8 mouse cellular contexts compared by ENCODE assay signal in the genomic region with DNA sequence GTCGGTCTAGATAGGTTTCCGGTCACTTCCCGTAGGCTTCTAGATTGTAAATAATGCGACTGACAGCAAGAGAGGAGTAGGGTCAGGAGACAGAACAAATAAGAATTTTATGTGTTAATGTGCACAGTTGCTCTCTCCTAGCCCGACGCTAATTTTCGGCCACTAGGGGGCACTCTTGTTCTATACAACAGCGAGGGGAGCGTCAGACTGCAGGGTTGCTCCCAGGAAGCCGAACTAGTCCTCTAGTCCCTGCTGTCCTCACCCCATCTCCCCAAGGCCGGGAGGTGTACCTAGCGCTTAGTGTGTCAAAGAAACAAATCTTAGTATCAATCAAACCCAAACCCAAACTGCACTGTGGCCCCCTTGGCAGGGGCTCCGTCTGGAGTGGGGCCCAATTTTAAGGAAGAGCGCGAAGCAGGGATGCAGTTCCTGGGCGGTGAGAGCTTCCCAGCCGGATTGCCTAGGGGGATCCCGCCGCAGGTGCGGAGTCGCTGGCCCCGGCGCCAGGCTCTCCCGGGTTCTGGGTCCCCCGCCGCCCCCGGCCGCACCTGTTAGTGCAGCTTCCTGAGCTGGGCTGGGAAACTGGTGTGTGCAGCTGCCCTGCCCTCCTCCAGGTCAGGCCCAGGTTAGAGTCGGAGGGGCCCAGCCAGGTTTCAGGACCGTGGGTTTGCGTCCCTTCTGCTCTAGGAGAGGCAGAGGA. TPM values are rescaled to one million over a fixed set of nuclear protein-coding genes. Genes with fewer than 3 reads are reported as not detected.
A peak's percentile ranks its signal among the peaks of the same experiment; 100 is the strongest.
DNase-seq lines count a peak whose midpoint lies in the region; ATAC-seq lines count a peak whose summit lies in the region.

No protein-coding gene starts in this region.

- WGBS in hindbrain, embryonic 13.5 days, result 2% methylated on average over 31 of the region's 31 CpGs

- H3K4me1 ChIP-seq in hindbrain, embryonic 13.5 days (replicated peaks), result peaks cover 8% of the 10 kb centered on the region; the same call in 1 of the 2 replicates

- 0 out of 2 replicates have a peak, but pooled peaks cover 12% of the 10 kb centered on the region for H3K27me3 ChIP-seq in hindbrain, embryonic 13.5 days

- peak overlapping the region; percentile 94 for H3K4me2 ChIP-seq in hindbrain, embryonic 13.5 days

- H3K4me3 ChIP-seq in hindbrain, embryonic 13.5 days, result peak overlapping the region; percentile 45

- peak; percentile 90 for ATAC-seq in hindbrain, embryonic 13.5 days (ENCODE audit: low FRiP score)

- no peak overlapping the region for H3K27ac ChIP-seq in hindbrain, embryonic 13.5 days

- H3K9me3 ChIP-seq in hindbrain, embryonic 13.5 days, result no peaks in the 10 kb centered on the region

- no peaks in the 10 kb centered on the region for H3K36me3 ChIP-seq in hindbrain, embryonic 13.5 days

- DNase-seq in R1 (ENCODE audit: low read depth, low spot score), result peak; percentile 90
- peak; percentile 95 to 97 for DNase-seq in cerebellum, postnatal 14 days
- peak; percentile 74 to 92 for DNase-seq in frontal cortex, postnatal 14 days (ENCODE audit: low spot score in 2 of 2)
- DNase-seq in layer of hippocampus, postnatal 25 days (ENCODE audit: extremely low spot score in 1 of 2, low spot score in 1 of 2), result peak; percentile 97 to 98
- DNase-seq in lung, postnatal 14 days, result peak; percentile 93
- peak; percentile 64 for DNase-seq in retina, adult 2 months (ENCODE audit: low read depth, low spot score)
- DNase-seq in thymus, postnatal 25 days, result peak; percentile 82

- peak overlapping the region; percentile 73 for H3K9ac ChIP-seq in hindbrain, embryonic 13.5 days

RNA-seq across cellular contexts. Expression of gene Hps1, which starts 15.3 kb away (rescaled TPM):
- 11.4 and 12.2 TPM in 2 replicates for polyA plus RNA-seq in hindbrain, embryonic 13.5 days (2015; fragmentation: Nextera tagmentation; extraction: Ambion mirVana)
- 10 to 100 TPM in 1 of 2 experiments, 1 to 10 TPM in 1; 7.5 to 12.3 TPM for total RNA-seq in layer of hippocampus, postnatal 25 days (2021)

RNA-seq across cellular contexts. Expression of gene Pyroxd2, which starts 42.5 kb away (rescaled TPM):
- 1.7 and 2.2 TPM in 2 replicates for polyA plus RNA-seq in hindbrain, embryonic 13.5 days (2015; fragmentation: Nextera tagmentation; extraction: Ambion mirVana)
- total RNA-seq in layer of hippocampus, postnatal 25 days (2021), result 1 to 10 TPM; 1.6 to 2.3 TPM
